Mouse (Mus musculus): ENCODE results near the gene Agk. TPM values are rescaled to one million over a fixed set of nuclear protein-coding genes. Genes with fewer than 3 reads are reported as not detected.

The Agk gene
- polyA plus RNA-seq, 1 experiment from 2014 or later: 44.0 TPM

GRCm38 (mm10) chr6:40441755-40442154 is 116.8 kb downstream of the Agk start:
- no peak overlapping the region for H3K4me3 ChIP-seq (ENCODE audit: low read depth, low read length)
- ATAC-seq (ENCODE audit: insufficient read depth, low FRiP score, low TSS enrichment) (no peak), DNase-seq (ENCODE audit: low spot score) (no peak)
- H3K4me2 ChIP-seq (ENCODE audit: low read depth): no peak overlapping the region
- H3K36me3 ChIP-seq (ENCODE audit: control insufficient read depth, insufficient read depth, low read length): no peaks in the 10 kb centered on the region
- no peaks in the 10 kb centered on the region; the same call in 1 of the 2 replicates for H3K4me1 ChIP-seq (ENCODE audit: control insufficient read depth, insufficient read depth, low read length)
- no peaks in the 10 kb centered on the region for H3K9me3 ChIP-seq (ENCODE audit: control insufficient read depth, low read length)
- no peak overlapping the region for H3K27ac ChIP-seq (ENCODE audit: low read depth, low read length)
- no peak overlapping the region for H3K9ac ChIP-seq (ENCODE audit: low read length)
- no peaks in the 10 kb centered on the region for H3K27me3 ChIP-seq (ENCODE audit: control insufficient read depth, insufficient read depth, low read length)
- 48% methylated on average over 3 of the region's 3 CpGs for WGBS

- Histone ChIP-seq H3K36me3 (ENCODE audit: control insufficient read depth, insufficient read depth, low read length) (no peaks in the 10 kb centered on the region), H3K9ac (ENCODE audit: low read length) (no peak overlapping the region), H3K4me2 (ENCODE audit: low read depth) (no peak overlapping the region), H3K27ac (ENCODE audit: low read depth, low read length) (no peak overlapping the region), H3K4me1 (ENCODE audit: control insufficient read depth, insufficient read depth, low read length) (no peaks in the 10 kb centered on the region; the same call in 1 of the 2 replicates), H3K4me3 (ENCODE audit: low read depth, low read length) (no peak overlapping the region), H3K9me3 (ENCODE audit: control insufficient read depth, low read length) (no peaks in the 10 kb centered on the region), H3K27me3 (ENCODE audit: control insufficient read depth, insufficient read depth, low read length) (no peaks in the 10 kb centered on the region)
- DNase-seq (ENCODE audit: low spot score) (no peak), ATAC-seq (ENCODE audit: insufficient read depth, low FRiP score, low TSS enrichment) (no peak)
- WGBS: 34% methylated on average over 10 of the region's 10 CpGs
Measured at GRCm38 (mm10) chr6:40443281-40443928, 118.4 kb downstream of the Agk start.

Other genes with a start within 250 kb of the Agk start
- gene E330009J07Rik, start 111.0 kb downstream of the Agk start, polyA plus RNA-seq (2014; fragmentation: Nextera tagmentation; extraction: Ambion mirVana): 15.6 and 15.7 TPM in 2 replicates
- gene Wee2, start 113.9 kb downstream of the Agk start, polyA plus RNA-seq (2014; fragmentation: Nextera tagmentation; extraction: Ambion mirVana): 0.08 and 0.16 TPM in 2 replicates
- gene Ssbp1, start 146.2 kb downstream of the Agk start, polyA plus RNA-seq (2014; fragmentation: Nextera tagmentation; extraction: Ambion mirVana): 149 and 156 TPM in 2 replicates
- gene Tas2r137, start 166.1 kb downstream of the Agk start, polyA plus RNA-seq (2014; fragmentation: Nextera tagmentation; extraction: Ambion mirVana): not detected in 2 replicates
- not detected in 2 replicates for gene Tas2r108, start 168.4 kb downstream of the Agk start, polyA plus RNA-seq (2014; fragmentation: Nextera tagmentation; extraction: Ambion mirVana)
- not detected in 2 replicates for gene Prss37, start 194.3 kb downstream of the Agk start, polyA plus RNA-seq (2014; fragmentation: Nextera tagmentation; extraction: Ambion mirVana)
- gene Olfr461, start 229.9 kb downstream of the Agk start, polyA plus RNA-seq (2014; fragmentation: Nextera tagmentation; extraction: Ambion mirVana): not detected in 2 replicates
- not detected in 2 replicates for gene Olfr460, start 244.3 kb downstream of the Agk start, polyA plus RNA-seq (2014; fragmentation: Nextera tagmentation; extraction: Ambion mirVana)